Mouse (Mus musculus) embryonic facial prominence, embryonic 15.5 days (tissue): Measurements from ENCODE around the gene Nkain4. TPM values are rescaled to one million over a fixed set of nuclear protein-coding genes. Genes with fewer than 3 reads are reported as not detected.

Experiments
- ATAC-seq: fragments of 200-750 bp; cut with Nextera tagmentation; 2 replicates; pipeline ENCODE4 v1.8.0; 2017; ENCODE audit warnings: low read depth, moderate TSS enrichment; ENCODE audit not compliant: insufficient number of reproducible peaks, low FRiP score, low TSS enrichment
- H3K27ac ChIP-seq: fragments of 300-500 bp; sonication (generic); replicated peaks from 2 replicates; pipeline ENCODE4 v1.5.1; 2015; ENCODE audit warnings: mild to moderate bottlenecking, inconsistent platforms
- H3K27me3 ChIP-seq: fragments of 300-500 bp; sonication (generic); 2 replicates; pipeline ENCODE4 v1.6.1; 2015; ENCODE audit warnings: inconsistent platforms
- H3K36me3 ChIP-seq: fragments of 300-500 bp; sonication (generic); 2 replicates; pipeline ENCODE4 v1.6.1; 2015; ENCODE audit warnings: mild to moderate bottlenecking, inconsistent platforms
- H3K4me1 ChIP-seq: fragments of 300-500 bp; sonication (generic); 2 replicates; pipeline ENCODE4 v1.6.1; 2015; ENCODE audit warnings: inconsistent platforms
- H3K4me2 ChIP-seq: fragments of 300-500 bp; sonication (generic); replicated peaks from 2 replicates; pipeline ENCODE4 v1.6.1; 2015; ENCODE audit warnings: mild to moderate bottlenecking, inconsistent platforms
- H3K4me3 ChIP-seq: fragments of 300-500 bp; sonication (generic); replicated peaks from 2 replicates; pipeline ENCODE4 v1.5.1; 2015; ENCODE audit warnings: mild to moderate bottlenecking, inconsistent platforms
- H3K9ac ChIP-seq: fragments of 300-500 bp; sonication (generic); 2 replicates; pipeline ENCODE4 v1.6.1; 2015; ENCODE audit warnings: inconsistent platforms
- H3K9me3 ChIP-seq: fragments of 300-500 bp; sonication (generic); replicated peaks from 2 replicates; pipeline ENCODE4 v1.6.1; 2016; ENCODE audit warnings: inconsistent platforms
- WGBS: fragments of 180-500 bp; shearing (Covaris S2); methylation state at CpG from one replicate; pipeline ENCODE4 v1.1.7; 2015; 5-methylcytosine and 5-hydroxymethylcytosine counted together
- polyA plus RNA-seq: library from polyadenylated mRNA; unstranded; fragments of >200 nt; fragmentation: Nextera tagmentation; extraction: Ambion mirVana; gene quantifications from 2 replicates; pipeline ENCODE4 v1.2.1, GENCODE M21; 2015

Nkain4 gene
- 12.9 and 17.6 TPM in 2 replicates for polyA plus RNA-seq

DNA sequence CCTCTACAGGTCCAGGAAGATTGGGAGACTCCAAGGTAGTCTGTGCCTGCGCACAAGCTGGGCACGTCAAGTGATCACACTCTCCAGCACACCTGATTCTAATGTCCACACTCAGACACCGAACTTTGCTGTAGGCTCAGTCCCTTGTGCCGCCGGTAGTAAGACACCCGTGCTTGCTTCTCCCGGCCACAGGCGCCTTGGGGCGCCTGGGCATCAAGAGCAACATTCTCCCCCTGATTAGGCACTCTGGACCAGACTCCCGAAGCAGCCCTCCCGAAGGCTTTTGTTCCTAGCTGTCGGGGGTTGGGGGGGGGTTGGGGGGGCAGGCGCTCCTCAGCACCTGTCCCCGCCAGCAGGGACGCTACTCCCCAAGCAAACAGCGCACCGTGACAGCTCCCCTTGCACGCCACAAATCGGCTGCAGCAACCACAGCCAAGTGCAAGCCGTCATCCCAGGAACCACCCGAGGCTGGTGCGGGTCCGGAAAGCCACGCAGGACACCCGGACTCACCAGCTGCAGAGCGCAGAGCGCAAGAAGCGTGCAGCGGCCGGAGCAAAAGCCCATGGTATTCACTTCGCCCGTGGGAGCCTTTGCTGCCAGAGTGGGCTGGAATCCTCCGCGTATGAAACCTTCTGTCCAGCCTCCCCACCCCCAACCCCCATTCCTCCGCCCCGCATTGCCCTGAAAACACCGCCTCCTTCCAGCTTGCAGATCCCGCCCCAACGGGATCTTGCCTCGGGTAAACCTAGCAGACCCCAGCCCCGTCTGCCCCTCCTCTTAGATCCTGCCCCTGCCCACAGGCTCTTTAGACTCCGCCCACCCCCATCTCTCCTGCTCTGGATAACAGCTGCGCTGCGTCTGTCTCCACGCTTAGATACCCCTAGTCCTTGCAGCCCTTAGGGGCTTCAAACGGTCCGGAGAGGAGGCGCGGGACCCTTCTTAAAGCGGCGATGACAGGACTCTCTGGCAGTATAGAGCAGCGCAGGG is at the start of gene Nkain4:
Gene Nkain4, minus strand, starts transcription at position 639 of the 987 bp plus-strand sequence.
- H3K4me2 ChIP-seq, result peak within 1 kb of the TSS; percentile 89
- H3K9ac ChIP-seq, result peak within 1 kb of the TSS; percentile 31; the same call in 1 of the 2 replicates
- peaks cover 33% of the 10 kb centered on the region for H3K27me3 ChIP-seq
- H3K4me1 ChIP-seq, result peaks cover 9% of the 10 kb centered on the region
- peak; percentile 87 for ATAC-seq
- H3K4me3 ChIP-seq, result peak within 1 kb of the TSS; percentile 54
- H3K9me3 ChIP-seq, result no peaks in the 10 kb centered on the region
- H3K27ac ChIP-seq, result no peak within 1 kb of the TSS
- no peaks in the 10 kb centered on the region for H3K36me3 ChIP-seq
- WGBS, result under 1% methylated on average over 51 of the region's 52 CpGs

DNA sequence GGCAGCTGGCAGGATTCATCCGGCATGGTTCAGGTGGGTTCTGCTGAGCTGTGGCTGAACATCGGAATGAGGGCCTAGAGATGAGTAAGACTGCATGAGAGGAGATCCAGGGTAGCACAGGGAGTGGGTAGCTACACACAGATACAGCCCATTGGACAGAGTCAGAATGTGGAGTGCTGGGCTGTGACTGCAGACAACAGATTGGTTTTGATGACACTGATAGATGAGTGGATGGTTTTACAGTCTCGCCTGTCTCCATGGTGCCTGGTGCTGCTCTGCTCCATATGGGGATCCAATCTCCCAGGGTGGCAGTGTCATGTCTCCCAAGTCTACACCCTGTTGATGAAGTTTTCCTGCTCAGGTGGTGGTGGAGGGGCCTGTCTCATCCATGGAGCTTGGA is 42.4 kb upstream of the Nkain4 start:
- H3K27me3 ChIP-seq, result no peaks in the 10 kb centered on the region
- H3K4me1 ChIP-seq, result no peaks in the 10 kb centered on the region
- H3K36me3 ChIP-seq, result no peaks in the 10 kb centered on the region
- no peak overlapping the region for H3K9ac ChIP-seq
- H3K4me3 ChIP-seq, result no peak overlapping the region
- no peak overlapping the region for H3K4me2 ChIP-seq
- H3K9me3 ChIP-seq, result no peaks in the 10 kb centered on the region
- ATAC-seq, result no peak
- WGBS, result 68% methylated on average over 3 of the region's 3 CpGs
- no peak overlapping the region for H3K27ac ChIP-seq

DNA sequence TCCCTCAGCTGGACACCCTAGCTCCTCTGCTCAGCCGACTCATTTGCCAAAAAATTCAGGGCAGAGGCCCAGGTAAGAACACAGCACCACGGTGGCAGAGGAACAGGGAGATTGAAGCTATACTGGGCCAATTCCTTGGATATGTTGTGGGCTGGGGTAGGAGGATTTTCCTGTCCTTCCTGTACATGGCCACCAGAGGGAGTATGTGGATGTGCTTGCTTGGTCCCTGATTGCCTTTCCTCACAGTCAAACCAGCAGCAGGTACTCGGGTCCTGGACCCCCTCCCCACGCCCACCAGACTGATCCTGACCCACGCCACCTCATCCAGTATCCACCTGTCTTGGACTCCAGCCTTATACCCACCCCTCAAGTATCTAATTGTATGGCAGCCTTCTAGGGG is 41.9 kb upstream of the Nkain4 start:
- ATAC-seq, result no peak
- Histone ChIP-seq H3K9ac (no peak overlapping the region), H3K9me3 (no peaks in the 10 kb centered on the region), H3K4me1 (no peaks in the 10 kb centered on the region), H3K36me3 (no peaks in the 10 kb centered on the region), H3K27me3 (no peaks in the 10 kb centered on the region), H3K4me3 (no peak overlapping the region), H3K4me2 (no peak overlapping the region), H3K27ac (no peak overlapping the region)
- 14% methylated on average over 5 of the region's 5 CpGs for WGBS

DNA sequence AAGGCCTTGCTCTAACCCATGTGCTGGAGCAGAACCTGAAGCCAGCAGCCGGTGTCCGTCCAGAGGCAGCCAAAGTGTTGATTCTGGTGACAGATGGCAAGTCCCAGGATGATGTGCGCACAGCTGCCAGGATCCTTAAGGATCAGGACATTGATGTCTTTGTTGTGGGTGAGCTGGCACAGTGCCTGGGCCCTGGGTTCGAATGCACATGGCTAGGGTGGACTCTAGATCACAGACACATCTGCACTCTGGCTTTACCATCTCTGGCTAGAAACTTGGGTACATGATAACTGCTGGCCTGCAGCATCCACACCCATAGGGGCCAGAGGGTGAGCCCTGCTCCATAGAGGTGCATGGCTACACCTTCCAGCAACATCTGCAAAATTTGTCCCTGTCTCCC is 41.0 kb upstream of the Nkain4 start:
- no peak for ATAC-seq
- Histone ChIP-seq H3K36me3 (no peaks in the 10 kb centered on the region), H3K27ac (no peak overlapping the region), H3K27me3 (no peaks in the 10 kb centered on the region), H3K4me2 (no peak overlapping the region), H3K4me3 (no peak overlapping the region), H3K4me1 (no peaks in the 10 kb centered on the region), H3K9me3 (no peaks in the 10 kb centered on the region), H3K9ac (no peak overlapping the region)
- WGBS, result 75% methylated on average over 4 of the region's 4 CpGs

DNA sequence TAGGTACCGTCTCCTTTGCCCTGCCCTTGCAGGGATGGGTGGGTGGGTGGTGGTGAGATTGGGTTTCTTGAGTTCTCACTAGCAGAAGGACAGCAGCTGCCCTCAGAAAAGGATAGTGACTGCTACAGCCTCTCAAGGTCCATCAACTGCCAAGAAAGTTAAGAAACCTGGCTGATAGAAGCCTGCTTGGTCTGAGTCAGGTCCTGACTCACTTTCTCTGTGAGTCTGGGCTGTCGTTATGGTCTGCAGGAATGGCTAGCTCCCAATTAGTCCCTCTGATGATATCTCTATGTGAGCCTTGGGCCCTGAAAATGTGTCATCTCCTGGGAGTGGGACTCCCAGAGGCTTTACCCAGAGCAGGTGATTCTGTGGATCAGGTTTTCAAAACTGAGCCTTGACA is 39.9 kb upstream of the Nkain4 start:
- no peak for ATAC-seq
- 56% methylated on average over 2 of the region's 2 CpGs for WGBS

DNA sequence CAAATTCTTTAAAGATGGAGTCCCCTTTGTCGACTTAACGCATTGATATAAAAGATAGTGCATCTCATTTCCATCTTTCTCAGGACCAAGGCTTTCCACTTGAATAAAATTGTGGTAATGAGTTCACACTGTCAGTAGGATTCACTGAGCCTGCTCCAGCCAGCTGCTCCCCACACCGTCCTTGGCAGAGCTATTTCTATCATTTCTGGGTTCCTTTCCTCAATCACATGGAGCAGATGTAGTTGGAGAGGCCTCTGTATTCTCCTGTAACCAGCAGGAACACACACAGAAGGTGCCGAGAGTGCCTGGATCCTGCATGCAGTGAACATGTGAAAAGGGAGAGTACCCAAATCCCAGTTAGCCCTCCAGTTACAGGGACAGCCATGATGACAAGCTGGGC is 35.8 kb upstream of the Nkain4 start:
- H3K4me2 ChIP-seq, result no peak overlapping the region
- no peaks in the 10 kb centered on the region for H3K9me3 ChIP-seq
- H3K4me3 ChIP-seq, result no peak overlapping the region
- 78% methylated on average over 4 of the region's 4 CpGs for WGBS
- H3K27me3 ChIP-seq, result no peaks in the 10 kb centered on the region
- ATAC-seq, result no peak
- H3K9ac ChIP-seq, result no peak overlapping the region
- no peaks in the 10 kb centered on the region for H3K36me3 ChIP-seq
- no peak overlapping the region for H3K27ac ChIP-seq
- peaks cover 7% of the 10 kb centered on the region; the same call in 1 of the 2 replicates for H3K4me1 ChIP-seq

More for the DNA sequence above, 39.9 kb upstream of the Nkain4 start:
- Histone ChIP-seq H3K27ac (no peak overlapping the region), H3K4me3 (no peak overlapping the region), H3K9ac (no peak overlapping the region), H3K27me3 (no peaks in the 10 kb centered on the region), H3K9me3 (no peaks in the 10 kb centered on the region), H3K4me2 (no peak overlapping the region), H3K36me3 (no peaks in the 10 kb centered on the region), H3K4me1 (no peaks in the 10 kb centered on the region)

DNA sequence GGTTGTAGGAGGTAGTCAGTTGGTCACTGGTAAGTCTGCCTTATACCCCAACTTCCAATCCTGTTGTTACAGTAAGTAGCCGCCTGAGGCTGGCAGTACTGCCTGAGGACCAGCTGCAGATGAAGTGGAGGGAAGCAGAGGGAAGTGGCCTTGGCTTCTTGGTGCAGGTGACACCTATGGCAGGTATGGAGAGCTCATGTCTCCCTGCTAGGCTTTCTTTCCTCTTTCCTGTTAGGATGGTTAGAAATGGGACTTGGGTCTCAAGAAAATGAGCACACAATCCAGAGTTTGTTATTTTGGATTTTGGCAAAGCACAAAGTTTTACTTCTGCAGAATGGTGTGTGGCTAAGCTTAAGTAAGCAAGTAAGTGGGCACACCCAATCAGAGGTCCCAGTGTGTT is 34.4 kb upstream of the Nkain4 start:
- WGBS, result 78% methylated on average over 1 of the region's 1 CpGs
- H3K27ac ChIP-seq, result no peak overlapping the region
- peaks cover 7% of the 10 kb centered on the region; the same call in 1 of the 2 replicates for H3K4me1 ChIP-seq
- 0 out of 2 replicates have a peak, but pooled peaks cover under 1% of the 10 kb centered on the region for H3K36me3 ChIP-seq
- H3K27me3 ChIP-seq, result no peaks in the 10 kb centered on the region
- no peak overlapping the region for H3K4me3 ChIP-seq
- no peak for ATAC-seq
- no peak overlapping the region for H3K9ac ChIP-seq
- H3K9me3 ChIP-seq, result no peaks in the 10 kb centered on the region
- no peak overlapping the region for H3K4me2 ChIP-seq

DNA sequence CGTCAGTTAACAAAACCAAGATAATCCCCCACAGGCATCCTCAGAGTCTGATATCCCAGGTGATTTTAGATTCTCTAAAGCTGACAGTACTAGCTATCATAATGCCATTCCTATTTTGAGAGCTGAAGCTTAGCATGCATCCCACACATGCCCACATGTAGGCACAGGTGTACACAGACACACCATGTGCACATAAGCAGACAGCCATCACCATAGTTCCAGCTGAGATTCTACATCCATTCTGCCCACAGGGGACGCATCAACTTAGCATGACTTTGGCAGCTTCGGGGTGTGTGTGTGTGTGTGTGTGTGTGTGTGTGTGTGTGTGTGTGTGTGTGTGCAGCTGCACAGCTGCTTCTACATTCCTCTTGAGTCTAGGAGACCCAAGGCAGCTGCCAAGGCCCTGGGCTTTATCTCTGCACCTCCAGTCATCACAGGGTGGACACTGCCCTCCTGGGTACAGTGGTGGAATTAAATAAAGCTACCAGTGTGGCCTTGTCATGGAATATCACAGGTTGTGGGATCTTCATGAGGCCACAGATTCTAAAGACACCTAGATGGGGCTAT is 33.9 kb upstream of the Nkain4 start:
- H3K27ac ChIP-seq, result no peak overlapping the region
- no peak overlapping the region for H3K4me3 ChIP-seq
- 55% methylated on average over 3 of the region's 3 CpGs for WGBS
- no peak for ATAC-seq
- no peak overlapping the region for H3K9ac ChIP-seq
- peaks cover 7% of the 10 kb centered on the region; the same call in 1 of the 2 replicates for H3K4me1 ChIP-seq
- no peak overlapping the region for H3K4me2 ChIP-seq
- 0 out of 2 replicates have a peak, but pooled peaks cover 3% of the 10 kb centered on the region for H3K36me3 ChIP-seq
- H3K9me3 ChIP-seq, result no peaks in the 10 kb centered on the region
- H3K27me3 ChIP-seq, result no peaks in the 10 kb centered on the region

DNA sequence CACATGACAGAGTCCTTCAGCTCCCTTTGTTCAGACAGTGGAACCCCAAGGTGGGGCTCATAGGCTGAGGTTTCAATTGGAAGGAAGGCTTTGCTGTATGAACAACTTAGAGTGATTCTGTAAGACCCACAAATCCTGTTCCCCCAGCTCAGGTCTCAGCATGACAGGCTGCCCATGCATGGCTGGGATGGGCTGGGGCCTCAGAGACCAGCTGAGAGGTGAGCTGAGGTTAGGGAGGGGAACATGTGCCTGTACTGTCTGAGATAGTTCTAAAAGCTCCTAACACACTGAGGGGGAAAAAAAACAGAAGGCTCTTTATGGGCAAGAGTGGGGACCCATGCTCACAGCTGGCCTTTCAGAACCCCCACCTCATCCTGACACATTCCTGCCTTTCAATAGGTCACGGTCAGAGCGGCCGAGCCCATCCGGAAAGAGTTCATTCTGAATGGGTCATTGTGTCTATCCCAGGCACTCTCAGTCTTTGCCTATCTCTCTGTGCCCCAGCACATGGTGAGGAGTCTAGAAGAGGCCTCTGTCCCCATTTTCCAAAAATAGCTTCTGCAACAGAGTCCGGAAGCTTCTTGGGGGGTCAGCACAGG is 33.0 kb upstream of the Nkain4 start:
- Histone ChIP-seq H3K27me3 (no peaks in the 10 kb centered on the region), H3K4me2 (no peak overlapping the region), H3K9ac (no peak overlapping the region), H3K27ac (no peak overlapping the region), H3K36me3 (0 out of 2 replicates have a peak, but pooled peaks cover 10% of the 10 kb centered on the region), H3K4me1 (peaks cover 7% of the 10 kb centered on the region; the same call in 1 of the 2 replicates), H3K4me3 (no peak overlapping the region), H3K9me3 (no peaks in the 10 kb centered on the region)
- peak; percentile 31; the same call in 1 of the 2 replicates for ATAC-seq
- 44% methylated on average over 5 of the region's 5 CpGs for WGBS

DNA sequence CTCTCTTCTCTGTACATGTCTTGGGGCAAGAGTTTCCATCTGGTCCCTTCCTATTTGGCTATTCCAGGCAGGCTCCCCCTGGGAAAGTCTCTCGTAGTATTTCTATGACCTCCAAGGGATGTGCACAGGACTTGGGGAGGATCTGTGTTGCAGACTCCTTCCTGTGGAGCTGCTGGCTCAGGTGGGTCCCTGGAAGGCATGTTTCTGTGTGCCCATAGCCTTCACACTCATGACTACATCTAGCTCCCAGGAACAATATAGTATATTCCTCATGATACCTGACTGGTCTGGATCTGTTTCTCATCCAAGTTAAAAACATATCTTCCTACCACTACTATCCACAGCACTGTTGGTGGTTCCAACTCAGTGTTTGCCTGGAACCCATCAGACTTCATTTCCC is 32.5 kb upstream of the Nkain4 start:
- Histone ChIP-seq H3K9me3 (no peaks in the 10 kb centered on the region), H3K9ac (no peak overlapping the region), H3K4me3 (no peak overlapping the region), H3K27ac (no peak overlapping the region; the same call in 1 of the 2 replicates), H3K36me3 (peaks cover 16% of the 10 kb centered on the region), H3K27me3 (no peaks in the 10 kb centered on the region), H3K4me2 (no peak overlapping the region), H3K4me1 (peaks cover 7% of the 10 kb centered on the region; the same call in 1 of the 2 replicates)
- WGBS, result 52% methylated on average over 1 of the region's 1 CpGs
- ATAC-seq, result no peak

DNA sequence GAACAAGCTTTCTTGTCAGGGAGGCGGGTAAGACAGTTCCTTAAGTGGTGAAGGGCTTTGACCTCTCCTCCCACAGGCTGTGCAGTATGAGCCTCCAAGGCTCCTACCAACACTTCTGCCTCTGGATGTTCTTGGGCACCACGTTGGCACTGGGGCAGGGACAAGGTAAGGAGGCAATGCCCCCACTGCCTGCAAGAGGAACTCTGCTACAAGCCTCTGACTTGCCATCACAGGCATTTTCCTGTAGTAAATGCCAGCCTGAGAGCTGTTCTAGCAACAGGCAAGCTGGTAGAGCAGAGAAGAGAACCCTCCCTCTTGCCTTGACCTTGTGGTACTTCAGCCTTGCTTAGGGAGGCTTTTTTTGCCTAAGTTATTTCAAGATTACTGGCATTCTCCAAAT is 31.9 kb upstream of the Nkain4 start, which contains the start of gene Col20a1:
Gene Col20a1, plus strand, starts transcription at position 87 of the 400 bp plus-strand sequence.
- ATAC-seq, result no peak
- 55% methylated on average over 2 of the region's 2 CpGs for WGBS
- Histone ChIP-seq H3K36me3 (peaks cover 21% of the 10 kb centered on the region), H3K4me3 (no peak within 1 kb of the TSS), H3K4me1 (peaks cover 7% of the 10 kb centered on the region; the same call in 1 of the 2 replicates), H3K4me2 (no peak within 1 kb of the TSS), H3K27me3 (no peaks in the 10 kb centered on the region), H3K9ac (no peak within 1 kb of the TSS), H3K27ac (no peak within 1 kb of the TSS; the same call in 1 of the 2 replicates), H3K9me3 (no peaks in the 10 kb centered on the region)
